Mouse (Mus musculus) heart, adult 8-10 months (tissue): ENCODE results near the gene Scaf11. TPM values are rescaled to one million over a fixed set of nuclear protein-coding genes. Genes with fewer than 3 reads are reported as not detected.
A peak's percentile ranks its signal among the peaks of the same experiment; 100 is the strongest.

Source experiments
- DNase-seq: peaks from one replicate; pipeline ENCODE4 v3.0.0; 2022; ENCODE audit warnings: low spot score
- microRNA-seq: library from miRNA; unstranded; fragments of <30 nt; microRNA quantifications from one replicate; pipeline ENCODE4 v1.2.0, GENCODE M21; 2022
- total RNA-seq, 4 experiments: library from RNA; stranded (reverse); gene quantifications; 2 replicates each; pipeline ENCODE4 v1.2.4; 2022

Scaf11 gene
- total RNA-seq, 4 experiments from 2014 or later = 47.1 to 54.5 (median 48.3) TPM

- no peak for DNase-seq
Measured at GRCm38 (mm10) chr15:96396641-96397344, 63.9 kb downstream of the Scaf11 start.

- no peak for DNase-seq
Measured at GRCm38 (mm10) chr15:96395071-96395470, 65.6 kb downstream of the Scaf11 start.

GRCm38 (mm10) chr15:96392878-96393277 is 67.8 kb downstream of the Scaf11 start:
- no peak for DNase-seq

GRCm38 (mm10) chr15:96388565-96388964 is 72.1 kb downstream of the Scaf11 start:
- no peak for DNase-seq

- DNase-seq = no peak
Measured at GRCm38 (mm10) chr15:96382223-96382622, 78.4 kb downstream of the Scaf11 start.

- no peak for DNase-seq
Measured at GRCm38 (mm10) chr15:96377701-96378100, 82.9 kb downstream of the Scaf11 start.

GRCm38 (mm10) chr15:96377263-96377662 is 83.4 kb downstream of the Scaf11 start:
- peak; percentile 7 for DNase-seq

- no peak for DNase-seq
Measured at GRCm38 (mm10) chr15:96376214-96376613, 84.4 kb downstream of the Scaf11 start.

- no peak for DNase-seq
Measured at GRCm38 (mm10) chr15:96373161-96373560, 87.5 kb downstream of the Scaf11 start.

- DNase-seq = no peak
Measured at GRCm38 (mm10) chr15:96372628-96373027, 88.0 kb downstream of the Scaf11 start.

GRCm38 (mm10) chr15:96371311-96371710 is 89.3 kb downstream of the Scaf11 start:
- DNase-seq = no peak

GRCm38 (mm10) chr15:96366176-96366963 is 94.3 kb downstream of the Scaf11 start:
- DNase-seq = no peak

- no peak for DNase-seq
Measured at GRCm38 (mm10) chr15:96365351-96365750, 95.3 kb downstream of the Scaf11 start.

Small RNA genes lying within 50 kb of the gene (microRNA-seq; reads per million reads assigned to microRNA genes)
- gene Gm25397 = not detected

Other genes with a start within 250 kb of the Scaf11 start
- gene Arid2, start 173.3 kb downstream of the Scaf11 start, total RNA-seq = 10 to 100 TPM; 18.8 to 22.3 (median 21.2) TPM
- gene Slc38a1, start 182.1 kb upstream of the Scaf11 start, total RNA-seq = 1 to 10 TPM; 3.5 to 7.9 (median 6.1) TPM
- gene Slc38a2, start 238.9 kb upstream of the Scaf11 start, total RNA-seq = 100 to 1,000 TPM in 2 of 4 experiments, 10 to 100 TPM in 2; 90.5 to 215 (median 150) TPM